ENCODE assay signal across 13 mouse cellular contexts in the genomic region with DNA sequence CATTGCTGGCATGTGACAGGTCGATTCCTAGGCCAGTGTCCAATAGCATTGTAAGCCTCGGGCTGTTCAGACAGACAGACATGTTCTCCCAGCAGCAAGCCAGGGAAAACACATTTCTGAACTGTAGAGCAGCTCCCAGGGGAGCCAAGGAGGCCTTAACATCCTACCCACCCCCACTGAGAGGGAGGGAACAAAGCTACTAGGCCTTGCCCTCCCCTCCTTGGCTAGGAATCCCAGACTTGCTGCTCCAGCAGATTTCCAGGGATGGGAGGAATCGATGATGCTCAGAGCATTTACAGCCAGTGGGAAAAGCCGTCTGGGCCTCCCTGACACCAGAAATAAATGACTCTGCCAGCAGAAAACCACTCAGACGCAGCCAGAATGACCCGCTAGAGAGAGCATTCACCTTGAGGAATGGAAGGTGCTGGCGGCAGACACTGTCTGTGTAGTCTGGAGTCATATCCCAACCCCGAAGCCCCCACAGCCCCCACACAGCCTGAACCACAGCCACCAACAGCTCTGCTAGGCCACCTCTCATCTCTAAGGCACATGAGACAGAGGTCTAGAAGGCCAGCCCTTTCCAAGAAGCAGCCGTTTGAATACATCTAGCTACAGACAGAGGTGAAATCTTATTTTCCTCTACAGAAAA. TPM values are rescaled to one million over a fixed set of nuclear protein-coding genes. Genes with fewer than 3 reads are reported as not detected.
A peak's percentile ranks its signal among the peaks of the same experiment; 100 is the strongest.
DNase-seq lines count a peak whose midpoint lies in the region; ATAC-seq and TF ChIP-seq lines count a peak whose summit lies in the region.
"Had no signal": no experiment of that assay in that cellular context is flagged by ENCODE, and none has a peak within 500 bp of the region (broad histone marks: within the 10 kb centered on the region; RNA-seq: fewer than 3 reads in every experiment).

No protein-coding gene starts in this region.

- H3K9ac ChIP-seq in heart, embryonic 12.5 days, result no peak overlapping the region
- no peak overlapping the region for H3K9ac ChIP-seq in hindbrain, postnatal 0 days (replicated peaks; ENCODE audit: low read length)
- H3K9ac ChIP-seq in midbrain, embryonic 15.5 days, result no peak overlapping the region

- no peaks in the 10 kb centered on the region for H3K9me3 ChIP-seq in heart, embryonic 10.5 days
- H3K9me3 ChIP-seq in heart, embryonic 12.5 days (replicated peaks), result no peaks in the 10 kb centered on the region
- H3K9me3 ChIP-seq in hindbrain, postnatal 0 days (ENCODE audit: low read length), result no peaks in the 10 kb centered on the region
- no peaks in the 10 kb centered on the region for H3K9me3 ChIP-seq in midbrain, embryonic 15.5 days

- H3K4me1 ChIP-seq in heart, embryonic 10.5 days, result peaks cover 20% of the 10 kb centered on the region
- H3K4me1 ChIP-seq in heart, embryonic 12.5 days (replicated peaks), result peaks cover 9% of the 10 kb centered on the region
- H3K4me1 ChIP-seq in hindbrain, postnatal 0 days (ENCODE audit: insufficient read depth, low read length), result peaks cover 12% of the 10 kb centered on the region; the same call in 1 of the 2 replicates
- peaks cover 14% of the 10 kb centered on the region for H3K4me1 ChIP-seq in midbrain, embryonic 15.5 days

- H3K27me3 ChIP-seq in heart, embryonic 10.5 days (ENCODE audit: insufficient read depth, poor library complexity, severe bottlenecking), result no peaks in the 10 kb centered on the region
- H3K27me3 ChIP-seq in heart, embryonic 12.5 days (replicated peaks), result no peaks in the 10 kb centered on the region
- H3K27me3 ChIP-seq in hindbrain, postnatal 0 days (ENCODE audit: insufficient read depth, low read length), result no peaks in the 10 kb centered on the region
- no peaks in the 10 kb centered on the region for H3K27me3 ChIP-seq in midbrain, embryonic 15.5 days (replicated peaks)

- ATAC-seq in heart, embryonic 12.5 days (ENCODE audit: insufficient number of reproducible peaks, low FRiP score), result no peak
- ATAC-seq in hindbrain, postnatal 0 days, result 0 out of 2 replicates have a peak, but pooled peaks have one; percentile 15
- ATAC-seq in midbrain, embryonic 15.5 days (replicated peaks), result no peak
- ATAC-seq: Patski had no signal

- no peak overlapping the region for H3K4me2 ChIP-seq in heart, embryonic 12.5 days
- no peak overlapping the region for H3K4me2 ChIP-seq in hindbrain, postnatal 0 days (ENCODE audit: low read depth, low read length)
- H3K4me2 ChIP-seq in midbrain, embryonic 15.5 days, result no peak overlapping the region

- H3K27ac ChIP-seq in heart, embryonic 10.5 days, result peak overlapping the region; percentile 23; the same call in 1 of the 2 replicates
- H3K27ac ChIP-seq in heart, embryonic 12.5 days (ENCODE audit: poor library complexity, severe bottlenecking), result no peak overlapping the region
- H3K27ac ChIP-seq in hindbrain, postnatal 0 days, result peak overlapping the region; percentile 56
- H3K27ac ChIP-seq in midbrain, embryonic 15.5 days, result peak overlapping the region; percentile 45
- H3K27ac ChIP-seq: layer of hippocampus, adult 2 months had no signal

- WGBS in heart, embryonic 10.5 days, result 64% methylated on average over 9 of the region's 9 CpGs
- 61% methylated on average over 9 of the region's 9 CpGs for WGBS in heart, embryonic 12.5 days
- WGBS in hindbrain, postnatal 0 days, result 47% methylated on average over 9 of the region's 9 CpGs
- 54% methylated on average over 9 of the region's 9 CpGs for WGBS in midbrain, embryonic 15.5 days

- H3K36me3 ChIP-seq in heart, embryonic 10.5 days, result no peaks in the 10 kb centered on the region
- H3K36me3 ChIP-seq in heart, embryonic 12.5 days, result no peaks in the 10 kb centered on the region
- H3K36me3 ChIP-seq in hindbrain, postnatal 0 days (ENCODE audit: insufficient read depth, low read length), result no peaks in the 10 kb centered on the region
- H3K36me3 ChIP-seq in midbrain, embryonic 15.5 days (replicated peaks), result no peaks in the 10 kb centered on the region

- TF ChIP-seq CTCF in hindbrain, postnatal 0 days (IDR thresholded peaks at IDR 0.05; ENCODE audit: low read depth), result no peak

- no peak overlapping the region for H3K4me3 ChIP-seq in heart, embryonic 10.5 days
- no peak overlapping the region for H3K4me3 ChIP-seq in heart, embryonic 12.5 days
- no peak overlapping the region for H3K4me3 ChIP-seq in hindbrain, postnatal 0 days (ENCODE audit: low read length)
- no peak overlapping the region for H3K4me3 ChIP-seq in midbrain, embryonic 15.5 days
- H3K4me3 ChIP-seq: layer of hippocampus, adult 2 months had no signal

- no peak for DNase-seq in heart, embryonic 10.5 days (ENCODE audit: low spot score)
- peak; percentile 65 for DNase-seq in adipocyte (ENCODE audit: low spot score)
- DNase-seq in hindbrain, postnatal 0 days (ENCODE audit: low spot score), result peak; percentile 48
- DNase-seq in frontal cortex, adult 2 months (ENCODE audit: extremely low spot score in 1 of 2, low spot score in 1 of 2), result no peak
- no peak for DNase-seq in lung, postnatal 4 days
- DNase-seq in layer of hippocampus, postnatal 36 days, result no peak
- DNase-seq: cerebellum, postnatal 14 days; liver; lung, postnatal 14 days had no signal

RNA-seq across cellular contexts. Expression of gene Adpgk, which starts 31.4 kb away (rescaled TPM):
- polyA plus RNA-seq in heart, embryonic 10.5 days (2016; fragmentation: Nextera tagmentation; extraction: Ambion mirVana), result 31.7 and 38.4 TPM in 2 replicates
- polyA plus RNA-seq in heart, embryonic 12.5 days (2016; fragmentation: Nextera tagmentation; extraction: Ambion mirVana), result 31.2 and 31.6 TPM in 2 replicates
- 35.5 and 39.9 TPM in 2 replicates for total RNA-seq in hindbrain, postnatal 0 days (2014; rRNA removed)
- polyA plus RNA-seq in hindbrain, postnatal 0 days (2015; fragmentation: Nextera tagmentation; extraction: Ambion mirVana), result 18.2 and 19.5 TPM in 2 replicates
- 23.5 and 24.5 TPM in 2 replicates for polyA plus RNA-seq in midbrain, embryonic 15.5 days (2015; fragmentation: Nextera tagmentation; extraction: Ambion mirVana)
- 18.0 and 19.7 TPM in 2 replicates for polyA plus RNA-seq in frontal cortex, adult 2 months (2012; rRNA removed)
- 10 to 100 TPM; 17.0 to 17.5 TPM for total RNA-seq in layer of hippocampus, postnatal 36 days (2021)

Comparison
In these comparisons a context has a peak if more than half of its experiments do, and no peak if none do; other contexts are left out.
1. DNase-seq: peak in adipocyte (single experiment) and hindbrain, postnatal 0 days (single experiment); none in heart, embryonic 10.5 days (single experiment), frontal cortex, adult 2 months (0 of 2), lung, postnatal 4 days (0 of 2) and layer of hippocampus, postnatal 36 days (0 of 2).